Mouse (Mus musculus) heart, postnatal 0 days (tissue): Measurements from ENCODE around the gene Slc25a21.

Source experiments
- CTCF ChIP-seq: IDR thresholded peaks from 2 replicates; pipeline ENCODE4 v1.5.1; 2016; ENCODE audit warnings: antibody characterized with exemption, control low read depth, low read depth
- EP300 ChIP-seq: IDR thresholded peaks from 2 replicates; pipeline ENCODE4 v1.6.1; 2016; ENCODE audit warnings: antibody characterized with exemption, low read depth

GRCm38 (mm10) chr12:56789236-56789635 is 408.0 kb downstream of the Slc25a21 start:
- TF ChIP-seq CTCF (no peak), EP300 (no peak)
